Mouse (Mus musculus) common myeloid progenitor, adult 5-6 weeks (primary cell): ENCODE results near the gene Senp5. TPM values are rescaled to one million over a fixed set of nuclear protein-coding genes. Genes with fewer than 3 reads are reported as not detected.
"Not testable (repeated sequence)": the region's sequence is repeated elsewhere in the genome, so short reads cannot be mapped to it uniquely, and the experiment has no call there.

Experiments
- ATAC-seq: replicated peaks from 2 replicates; pipeline ENCODE4 v1.8.0; 2016; ENCODE audit warnings: low read depth, mild to moderate bottlenecking, moderate TSS enrichment, inconsistent platforms; ENCODE audit not compliant: poor library complexity, severe bottlenecking
- total RNA-seq: library from RNA; stranded (forward); fragments of 200-1000, 187-1606 nt; gene quantifications from 2 replicates; pipeline ENCODE4 v1.2.3, GENCODE M21; 2017

Senp5 gene
- 11.8 and 26.7 TPM in 2 replicates for total RNA-seq

GRCm38 (mm10) chr16:32002509-32003477 lies at the start of gene Senp5:
Gene Senp5, minus strand, starts transcription at chr16:32003287.
- ATAC-seq, result peak; percentile 100

GRCm38 (mm10) chr16:32042367-32042766 lies 39.3 kb upstream of the Senp5 start:
- no peak for ATAC-seq

- no peak for ATAC-seq
Observed at GRCm38 (mm10) chr16:32019678-32020077, 16.6 kb upstream of the Senp5 start.

GRCm38 (mm10) chr16:32010330-32010729 lies 7.2 kb upstream of the Senp5 start:
- ATAC-seq, result no peak

GRCm38 (mm10) chr16:32009913-32010312 lies 6.8 kb upstream of the Senp5 start:
- 0 out of 2 replicates have a peak, but pooled peaks have one; percentile 25 for ATAC-seq

GRCm38 (mm10) chr16:32008529-32009293 lies 5.6 kb upstream of the Senp5 start:
- no peak for ATAC-seq

GRCm38 (mm10) chr16:32004731-32005130 lies 1.6 kb upstream of the Senp5 start:
- no peak for ATAC-seq

- ATAC-seq, result no peak
Observed at GRCm38 (mm10) chr16:31996371-31996770, 6.7 kb downstream of the Senp5 start.

- ATAC-seq, result no peak
Observed at GRCm38 (mm10) chr16:31993946-31994345, 9.1 kb downstream of the Senp5 start.

- ATAC-seq, result no peak
Observed at GRCm38 (mm10) chr16:31993195-31993594, 9.9 kb downstream of the Senp5 start.

GRCm38 (mm10) chr16:31992039-31992438 lies 11.0 kb downstream of the Senp5 start:
- ATAC-seq, result no peak

- ATAC-seq, result no peak
Observed at GRCm38 (mm10) chr16:31980946-31981345, 22.1 kb downstream of the Senp5 start.

- ATAC-seq, result no peak
Observed at GRCm38 (mm10) chr16:31979501-31979900, 23.6 kb downstream of the Senp5 start.

GRCm38 (mm10) chr16:31975258-31975657 lies 27.8 kb downstream of the Senp5 start:
- ATAC-seq, result no peak

- no peak for ATAC-seq
Observed at GRCm38 (mm10) chr16:31963224-31963623, 39.9 kb downstream of the Senp5 start.

- ATAC-seq, result peak; percentile 91
Observed at GRCm38 (mm10) chr16:31948345-31948774, 54.7 kb downstream of the Senp5 start, which contains the start of the genes 0610012G03Rik and Ncbp2. Gene 0610012G03Rik, minus strand, starts transcription at chr16:31948494. Gene Ncbp2, plus strand, starts transcription at chr16:31948513.

- no peak for ATAC-seq
Observed at GRCm38 (mm10) chr16:31947901-31948316, 55.2 kb downstream of the Senp5 start.

- ATAC-seq, result 0 out of 2 replicates have a peak, but pooled peaks have one; percentile 17
Observed at GRCm38 (mm10) chr16:31947333-31947732, 55.8 kb downstream of the Senp5 start.

- not testable (repeated sequence) for ATAC-seq
Observed at GRCm38 (mm10) chr16:31945986-31946385, 57.1 kb downstream of the Senp5 start.

GRCm38 (mm10) chr16:31945372-31945771 lies 57.7 kb downstream of the Senp5 start:
- ATAC-seq, result no peak
